Mouse (Mus musculus) thymus, adult 2 months (tissue): ENCODE results near the gene Slc11a2. TPM values are rescaled to one million over a fixed set of nuclear protein-coding genes. Genes with fewer than 3 reads are reported as not detected.

Source experiments
- DNase-seq: peaks from one replicate; pipeline ENCODE4 v3.0.0; 2021
- H3K27ac ChIP-seq: fragments of 200-500 bp; 2 replicates; pipeline ENCODE4 v1.5.1; 2012; ENCODE audit warnings: low read length, control low read depth; ENCODE audit not compliant: control insufficient read depth, insufficient read depth
- H3K27me3 ChIP-seq: fragments of 200-500 bp; 2 replicates; pipeline ENCODE4 v1.6.1; 2012; ENCODE audit warnings: mild to moderate bottlenecking, low read length, moderate library complexity, mixed read lengths; ENCODE audit not compliant: control insufficient read depth, insufficient read depth
- H3K36me3 ChIP-seq: fragments of 200-500 bp; 2 replicates; pipeline ENCODE4 v1.6.1; 2012; ENCODE audit warnings: mild to moderate bottlenecking, low read length, moderate library complexity; ENCODE audit not compliant: control insufficient read depth, insufficient read depth
- H3K4me1 ChIP-seq: fragments of 200-500 bp; replicated peaks from 2 replicates; pipeline ENCODE4 v1.6.1; 2012; ENCODE audit warnings: low read length; ENCODE audit not compliant: control insufficient read depth, insufficient read depth
- H3K4me3 ChIP-seq: fragments of 200-500 bp; 2 replicates; pipeline ENCODE4 v1.5.1; 2012; ENCODE audit warnings: mild to moderate bottlenecking, low read length, control low read depth, moderate library complexity; ENCODE audit not compliant: control insufficient read depth, insufficient read depth
- CTCF ChIP-seq: fragments of 200-500 bp; IDR thresholded peaks from 2 replicates; pipeline ENCODE4 v1.5.1; 2012; ENCODE audit warnings: mild to moderate bottlenecking, control low read depth, low read length, moderate library complexity, borderline replicate concordance; ENCODE audit not compliant: control insufficient read depth, poor library complexity, insufficient read depth; ENCODE audit errors: extremely low read depth
- POLR2A ChIP-seq: fragments of 200-500 bp; IDR thresholded peaks from 2 replicates; pipeline ENCODE4 v1.6.1; 2012; ENCODE audit warnings: mild to moderate bottlenecking, low read length, control low read depth, moderate library complexity; ENCODE audit not compliant: control insufficient read depth, poor library complexity, insufficient read depth; ENCODE audit errors: extremely low read depth
- WGBS: fragments of 180-500 bp; shearing (Covaris S2); methylation state at CpG from one replicate; pipeline ENCODE4 v1.1.7; 2018; 5-methylcytosine and 5-hydroxymethylcytosine counted together
- polyA plus RNA-seq: library from polyadenylated mRNA; depleted of rRNA; stranded (reverse); fragments of >200 nt; gene quantifications from 2 replicates; pipeline ENCODE4 v1.2.3, GENCODE M21; 2012; rRNA removed

Slc11a2 gene
- 46.4 and 54.1 TPM in 2 replicates for polyA plus RNA-seq

DNA sequence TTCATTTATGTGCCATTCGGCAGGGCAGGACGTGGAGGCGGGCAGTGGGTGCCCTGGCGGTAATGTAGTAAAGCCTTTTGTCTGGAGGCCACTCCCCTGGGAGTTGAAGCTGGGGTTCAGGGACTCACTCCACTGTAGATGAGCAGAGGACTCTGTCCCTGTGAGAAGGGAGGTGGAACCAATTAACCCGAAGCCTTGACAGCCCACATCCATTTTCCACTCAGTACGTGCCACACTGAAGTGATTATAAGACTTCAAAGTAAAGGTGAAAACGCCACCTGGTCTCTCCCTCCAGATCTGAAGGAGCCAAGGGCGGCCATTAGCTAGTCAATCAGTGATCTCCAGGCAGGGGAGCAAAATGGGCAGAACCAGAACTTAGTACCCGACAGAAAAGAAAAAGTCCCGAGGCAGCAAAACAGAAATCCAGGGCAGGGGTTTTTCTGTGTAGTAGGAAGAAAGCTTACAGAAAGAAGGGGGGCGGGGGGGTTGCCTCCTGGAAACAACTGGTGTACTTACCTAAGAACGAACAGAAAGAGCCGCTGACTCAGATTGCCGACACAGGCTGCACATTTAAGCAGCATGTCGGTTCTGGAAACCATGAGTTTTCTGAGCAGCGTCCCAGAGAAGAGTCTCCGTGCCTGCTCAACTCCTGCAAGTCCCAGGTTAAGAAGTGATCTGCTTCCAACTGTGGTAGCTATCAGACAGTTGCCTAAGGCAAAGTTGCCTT, at the start of gene Slc11a2:
TSS of gene Slc11a2 (minus strand) at position 677 of the 727 bp plus-strand sequence.
- Histone ChIP-seq H3K27me3 (peaks cover 4% of the 10 kb centered on the region; the same call in 1 of the 2 replicates), H3K36me3 (no peaks in the 10 kb centered on the region), H3K4me3 (peak within 1 kb of the TSS; percentile 27), H3K4me1 (peaks cover 29% of the 10 kb centered on the region), H3K27ac (no peak within 1 kb of the TSS)
- 24% methylated on average over 17 of the region's 17 CpGs for WGBS
- no peak for DNase-seq
- TF ChIP-seq CTCF (no peak), POLR2A (no peak)

GRCm38 (mm10) chr15:100473926-100474503, 49.1 kb upstream of the Slc11a2 start:
- WGBS = 96% methylated on average over 7 of the region's 7 CpGs
- Histone ChIP-seq H3K36me3 (peaks cover 36% of the 10 kb centered on the region), H3K4me3 (no peak overlapping the region), H3K4me1 (peaks cover 7% of the 10 kb centered on the region), H3K27me3 (no peaks in the 10 kb centered on the region), H3K27ac (no peak overlapping the region)
- TF ChIP-seq POLR2A (no peak), CTCF (no peak)
- DNase-seq = no peak

GRCm38 (mm10) chr15:100470037-100470436, 45.2 kb upstream of the Slc11a2 start:
- H3K4me1 ChIP-seq = peaks cover 12% of the 10 kb centered on the region
- DNase-seq = no peak
- no peak for TF ChIP-seq POLR2A
- no peak for TF ChIP-seq CTCF
- H3K27me3 ChIP-seq = no peaks in the 10 kb centered on the region
- no peak overlapping the region for H3K27ac ChIP-seq
- no peak overlapping the region for H3K4me3 ChIP-seq
- 84% methylated on average over 10 of the region's 10 CpGs for WGBS
- peaks cover 10% of the 10 kb centered on the region for H3K36me3 ChIP-seq

DNA sequence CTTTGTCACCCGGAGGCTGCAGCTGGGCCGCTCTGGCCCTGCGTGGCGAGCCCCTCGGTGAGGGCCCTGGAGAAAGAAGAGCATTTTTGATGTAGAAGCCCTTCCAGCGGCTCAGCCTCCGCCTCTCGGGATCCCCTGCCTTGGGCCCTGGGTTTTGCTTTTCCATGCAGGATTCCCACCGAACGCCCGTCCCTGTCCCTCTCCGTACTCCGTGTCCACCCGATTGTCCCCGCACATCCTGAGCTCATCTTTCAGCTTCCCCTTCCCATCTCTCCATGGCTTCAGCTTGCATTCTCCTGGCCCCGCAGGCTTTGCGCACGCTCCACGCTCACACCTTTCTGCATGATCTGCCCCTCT, 44.3 kb upstream of the Slc11a2 start:
- Histone ChIP-seq H3K27ac (no peak overlapping the region), H3K4me1 (peaks cover 12% of the 10 kb centered on the region), H3K36me3 (peaks cover 3% of the 10 kb centered on the region; the same call in 1 of the 2 replicates), H3K27me3 (no peaks in the 10 kb centered on the region), H3K4me3 (peak overlapping the region; percentile 80)
- WGBS = 1% methylated on average over 19 of the region's 19 CpGs
- TF ChIP-seq POLR2A (no peak), CTCF (no peak)
- no peak for DNase-seq

DNA sequence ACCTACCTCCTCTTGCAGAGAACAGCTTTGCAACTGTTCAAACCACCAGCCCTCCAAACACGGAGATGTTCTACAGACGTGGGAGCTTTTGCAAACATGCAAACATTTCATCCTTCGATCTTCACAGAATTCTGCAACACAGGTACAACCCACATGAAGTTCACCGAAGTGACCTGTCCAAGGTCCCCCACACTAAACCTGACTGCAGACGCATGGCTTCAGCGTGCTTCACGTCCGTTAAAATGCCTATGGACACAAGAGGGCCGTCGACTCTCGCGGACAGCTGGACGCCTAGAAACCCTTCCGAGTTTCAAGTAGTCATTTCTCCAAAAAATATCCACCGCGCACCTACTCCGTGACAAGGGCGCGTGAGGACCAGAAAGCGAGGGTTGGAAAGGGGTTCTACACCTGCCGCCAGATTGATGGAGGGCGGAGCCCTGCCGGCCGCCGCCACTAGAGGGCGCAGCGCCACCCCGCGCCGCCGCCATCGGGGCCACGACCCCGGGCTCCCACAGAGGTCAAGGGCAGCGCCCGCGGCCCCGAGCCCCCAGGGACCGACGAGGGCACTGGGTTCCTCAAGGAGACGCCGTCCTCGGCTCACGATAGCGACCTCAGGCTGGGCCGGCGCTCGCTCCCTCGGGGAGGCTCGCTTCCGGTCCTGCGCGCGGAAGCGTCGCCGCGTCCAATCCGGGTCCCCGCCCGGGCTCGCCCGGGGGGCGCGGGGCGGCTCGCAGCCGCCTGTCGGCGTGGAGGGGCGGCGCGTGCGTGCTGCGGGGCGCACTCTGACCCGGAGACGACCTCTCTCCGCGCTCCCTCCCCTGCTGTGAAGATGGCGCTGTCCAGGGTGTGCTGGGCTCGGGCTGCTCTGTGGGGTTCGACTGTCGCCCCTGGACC, 43.7 kb upstream of the Slc11a2 start, which contains the start of gene Letmd1:
TSS of gene Letmd1 (plus strand) at position 729 of the 894 bp plus-strand sequence.
- no peaks in the 10 kb centered on the region for H3K27me3 ChIP-seq
- peaks cover 2% of the 10 kb centered on the region; the same call in 1 of the 2 replicates for H3K36me3 ChIP-seq
- peak; percentile 100 for TF ChIP-seq CTCF
- peak; percentile 88 for TF ChIP-seq POLR2A
- peaks cover 12% of the 10 kb centered on the region for H3K4me1 ChIP-seq
- peak; percentile 89 for DNase-seq
- no peak within 1 kb of the TSS for H3K27ac ChIP-seq
- WGBS = 1% methylated on average over 84 of the region's 84 CpGs
- peak within 1 kb of the TSS; percentile 80 for H3K4me3 ChIP-seq

- no peaks in the 10 kb centered on the region for H3K27me3 ChIP-seq
- WGBS = 35% methylated on average over 8 of the region's 8 CpGs
- H3K4me3 ChIP-seq = no peak overlapping the region
- H3K4me1 ChIP-seq = peaks cover 12% of the 10 kb centered on the region
- H3K27ac ChIP-seq = no peak overlapping the region
- no peaks in the 10 kb centered on the region; the same call in 1 of the 2 replicates for H3K36me3 ChIP-seq
- DNase-seq = no peak
- TF ChIP-seq CTCF = no peak
- TF ChIP-seq POLR2A = no peak
These were observed 42.9 kb upstream of the Slc11a2 start for GRCm38 (mm10) chr15:100467738-100468137.
